Mouse (Mus musculus) liver, embryonic 14.5 days (tissue): ENCODE results near the gene Carmil1.

ENCODE experiments used
- CTCF ChIP-seq: IDR thresholded peaks from 2 replicates; pipeline ENCODE4 v1.5.1; 2016; ENCODE audit warnings: antibody characterized with exemption, low read depth, control low read depth
- EP300 ChIP-seq: IDR thresholded peaks from 2 replicates; pipeline ENCODE4 v1.6.1; 2016; ENCODE audit warnings: antibody characterized with exemption, low read depth

DNA sequence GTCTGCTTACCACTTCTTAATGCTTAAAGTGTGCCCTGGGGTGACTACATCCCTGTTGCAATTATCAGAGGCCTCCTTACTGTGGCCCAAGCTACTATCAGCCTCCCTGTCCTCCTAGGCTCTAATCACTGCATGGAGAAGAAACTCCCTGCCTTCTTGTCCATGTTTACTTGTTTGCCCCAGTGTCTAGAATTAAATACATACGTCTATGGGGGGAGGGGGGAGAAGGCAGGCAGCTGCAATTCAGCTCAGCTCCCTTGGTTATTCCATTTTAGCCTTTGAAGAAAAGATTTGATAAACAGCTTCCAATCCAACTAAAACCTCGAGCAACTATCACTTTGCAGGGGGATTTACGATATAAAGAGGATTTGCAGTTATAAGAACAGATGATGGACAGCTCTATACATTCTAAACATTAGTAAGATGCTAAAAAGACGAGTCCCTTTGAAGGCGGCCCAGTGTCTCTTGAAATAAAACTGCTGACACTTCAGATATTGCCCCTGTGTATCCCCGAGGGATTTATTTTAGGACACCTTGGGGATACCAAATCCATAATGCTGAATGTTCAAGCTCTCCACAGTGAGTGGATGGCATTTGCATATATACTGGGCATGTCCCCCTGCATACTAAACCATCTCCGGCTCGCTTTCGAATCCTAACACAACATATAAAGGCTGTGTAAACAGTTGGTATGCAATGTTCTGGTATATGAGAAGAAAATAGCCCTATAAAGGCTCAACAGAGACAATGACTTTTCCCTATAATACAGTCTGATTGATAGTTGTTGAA is 89.5 kb downstream of the Carmil1 start:
- TF ChIP-seq EP300: no peak
- TF ChIP-seq CTCF: no peak
